Mouse (Mus musculus) embryo, embryonic 11 days (tissue): ENCODE measurements at regions not wholly inside any gene's neighbourhood (a gene's known extent, or its start where the extent isn't known, plus 50 kb on each side); places are given as distances from the start of the nearest gene placed in this dataset.

ENCODE experiments used
- DNase-seq: peaks from one replicate; pipeline ENCODE4 v3.0.0-alpha.2; 2015

- DNase-seq = peak; percentile 72
These were observed 1861.7 kb upstream of the Lrrc6 start for GRCm38 (mm10) chr15:68362081-68363057.

GRCm38 (mm10) chr15:68360956-68361908, 1860.5 kb upstream of the Lrrc6 start:
- DNase-seq = no peak

GRCm38 (mm10) chr15:68359496-68359895, 1858.8 kb upstream of the Lrrc6 start:
- no peak for DNase-seq

- no peak for DNase-seq
These were observed 1855.2 kb upstream of the Lrrc6 start for GRCm38 (mm10) chr15:68355957-68356356.

GRCm38 (mm10) chr15:68344652-68345051, 1843.9 kb upstream of the Lrrc6 start:
- DNase-seq = no peak

DNA sequence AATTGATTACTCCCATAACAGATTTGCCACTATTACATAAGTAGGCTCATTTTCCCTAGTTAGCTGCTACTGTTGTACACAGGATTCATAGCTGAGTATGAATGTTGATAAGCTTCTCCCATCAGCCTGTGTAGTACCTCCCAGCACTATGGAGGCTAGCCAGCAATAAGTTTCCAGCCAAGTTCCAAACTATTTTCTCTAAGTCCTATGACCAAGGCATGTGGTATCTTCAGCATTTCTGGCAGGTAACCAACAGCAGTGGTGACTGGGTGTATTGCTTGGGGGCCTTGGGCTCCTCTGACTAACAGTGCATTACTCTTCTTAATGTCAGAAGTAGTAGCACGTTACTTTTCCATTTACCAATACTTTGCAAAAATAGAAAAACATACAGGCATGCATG, 1841.8 kb upstream of the Lrrc6 start:
- no peak for DNase-seq

DNA sequence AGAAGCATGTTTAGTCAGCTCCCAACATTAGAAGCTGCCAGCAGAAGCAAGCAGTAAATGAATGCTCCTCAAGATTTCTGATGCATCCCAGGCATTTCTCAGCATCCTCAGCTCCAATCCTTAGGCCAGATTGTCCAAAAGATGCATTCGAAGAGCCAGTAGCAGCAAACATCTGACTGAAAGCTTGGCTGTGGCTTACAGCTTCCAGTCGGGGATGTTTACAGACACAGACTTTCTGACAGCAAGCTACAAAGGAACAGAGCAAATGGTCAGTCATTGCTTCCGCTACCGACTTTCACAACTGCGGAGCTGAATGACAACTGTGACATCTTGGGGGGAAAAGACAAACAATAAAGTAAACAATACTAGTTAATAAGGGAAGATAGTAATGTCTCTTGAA, 1840.3 kb upstream of the Lrrc6 start:
- no peak for DNase-seq

- DNase-seq = no peak
These were observed 1836.6 kb upstream of the Lrrc6 start for GRCm38 (mm10) chr15:68337264-68337663.

- no peak for DNase-seq
These were observed 1835.1 kb upstream of the Lrrc6 start for GRCm38 (mm10) chr15:68335837-68336236.

GRCm38 (mm10) chr15:68316116-68316515, 1815.4 kb upstream of the Lrrc6 start:
- DNase-seq = no peak
